Mouse (Mus musculus) ovary, postnatal 14 days (tissue): ENCODE results near the gene Srp54a.
"Not testable (repeated sequence)": the region's sequence is repeated elsewhere in the genome, so short reads cannot be mapped to it uniquely, and the experiment has no call there.

Source experiments
- DNase-seq: peaks from one replicate; pipeline ENCODE4 v3.0.0; 2022; ENCODE audit warnings: low spot score

Srp54a gene

DNA sequence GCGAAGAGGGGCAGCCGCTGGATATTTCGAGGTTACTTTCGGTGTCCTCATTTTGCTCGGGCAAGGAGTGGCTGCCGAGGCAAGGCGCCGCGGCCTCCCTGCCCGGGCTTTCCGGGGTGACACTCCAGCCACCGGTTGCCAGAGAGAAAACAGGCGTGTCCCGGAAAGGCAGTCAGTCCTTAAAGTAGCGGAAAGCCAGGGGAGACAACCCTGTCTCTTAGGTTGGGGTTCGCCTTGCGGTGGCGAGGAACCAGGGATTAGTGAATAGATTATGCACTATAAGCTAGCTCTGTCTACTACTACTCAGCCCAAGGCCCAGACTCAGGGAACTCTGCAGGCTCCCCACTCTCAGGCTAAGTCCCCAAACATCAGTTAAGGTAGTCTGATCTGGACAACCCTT is 44.7 kb downstream of the Srp54a start:
- not testable (repeated sequence) for DNase-seq

- DNase-seq: not testable (repeated sequence)
These were observed 55.5 kb downstream of the Srp54a start for GRCm38 (mm10) chr12:55135540-55135939.

- DNase-seq: not testable (repeated sequence)
These were observed 57.8 kb downstream of the Srp54a start for GRCm38 (mm10) chr12:55137859-55138258.

GRCm38 (mm10) chr12:55154559-55155448 is 74.7 kb downstream of the Srp54a start, which contains the start of gene Srp54b:
Gene Srp54b (plus strand): TSS chr12:55155104.
- not testable (repeated sequence) for DNase-seq

GRCm38 (mm10) chr12:55155449-55155783 is 75.4 kb downstream of the Srp54a start:
- not testable (repeated sequence) for DNase-seq
